Mouse (Mus musculus) midbrain, embryonic 16.5 days (tissue): ENCODE results near the gene Man2a2. TPM values are rescaled to one million over a fixed set of nuclear protein-coding genes. Genes with fewer than 3 reads are reported as not detected.

Source experiments
- ATAC-seq: fragments of 200-750 bp; cut with Nextera tagmentation; 2 replicates; pipeline ENCODE4 v1.8.0; 2017; ENCODE audit warnings: moderate TSS enrichment
- H3K27ac ChIP-seq: fragments of 300-500 bp; sonication (generic); 2 replicates; pipeline ENCODE4 v1.5.1; 2014; ENCODE audit warnings: mild to moderate bottlenecking, low read length, mixed read lengths
- H3K27me3 ChIP-seq: fragments of 300-500 bp; sonication (generic); 2 replicates; pipeline ENCODE4 v1.6.1; 2014; ENCODE audit warnings: low read depth, low read length, mixed read lengths; ENCODE audit not compliant: control insufficient read depth, insufficient read depth
- H3K36me3 ChIP-seq: fragments of 300-500 bp; sonication (generic); 2 replicates; pipeline ENCODE4 v1.6.1; 2014; ENCODE audit warnings: mild to moderate bottlenecking, low read length, moderate library complexity, mixed read lengths; ENCODE audit not compliant: control insufficient read depth, insufficient read depth
- H3K4me1 ChIP-seq: fragments of 300-500 bp; sonication (generic); 2 replicates; pipeline ENCODE4 v1.6.1; 2014; ENCODE audit warnings: mild to moderate bottlenecking, low read length, mixed read lengths; ENCODE audit not compliant: control insufficient read depth, insufficient read depth
- H3K4me2 ChIP-seq: fragments of 300-500 bp; sonication (generic); 2 replicates; pipeline ENCODE4 v1.6.1; 2014; ENCODE audit warnings: mild to moderate bottlenecking, low read length, mixed read lengths
- H3K4me3 ChIP-seq: fragments of 300-500 bp; sonication (generic); 2 replicates; pipeline ENCODE4 v1.5.1; 2014; ENCODE audit warnings: low read depth, mild to moderate bottlenecking, low read length, moderate library complexity, mixed read lengths
- H3K9ac ChIP-seq: fragments of 300-500 bp; sonication (generic); 2 replicates; pipeline ENCODE4 v1.6.1; 2014; ENCODE audit warnings: low read depth, low read length, mixed read lengths
- H3K9me3 ChIP-seq: fragments of 300-500 bp; sonication (generic); replicated peaks from 2 replicates; pipeline ENCODE4 v1.6.1; 2014; ENCODE audit warnings: mild to moderate bottlenecking, low read length, mixed read lengths; ENCODE audit not compliant: control insufficient read depth, poor library complexity, severe bottlenecking
- WGBS: fragments of 180-500 bp; shearing (Covaris S2); extraction: QIAGEN DNeasy Blood & Tissue Kit; methylation state at CpG from one replicate; pipeline ENCODE4 v1.1.7; 2014; 5-methylcytosine and 5-hydroxymethylcytosine counted together
- polyA plus RNA-seq: library from polyadenylated mRNA; unstranded; fragments of >200 nt; fragmentation: Nextera tagmentation; extraction: Ambion mirVana; gene quantifications from 2 replicates; pipeline ENCODE4 v1.2.1, GENCODE M21; 2015

Gene Man2a2
- polyA plus RNA-seq, 1 experiment from 2014 or later = 25.2 TPM

GRCm38 (mm10) chr7:80352920-80353319 is 18.3 kb downstream of the Man2a2 start:
- Histone ChIP-seq H3K4me1 (no peaks in the 10 kb centered on the region), H3K9ac (no peak overlapping the region), H3K4me3 (no peak overlapping the region), H3K9me3 (no peaks in the 10 kb centered on the region), H3K27ac (no peak overlapping the region), H3K4me2 (no peak overlapping the region), H3K36me3 (peaks cover 35% of the 10 kb centered on the region), H3K27me3 (no peaks in the 10 kb centered on the region)
- 95% methylated on average over 8 of the region's 8 CpGs for WGBS
- no peak for ATAC-seq

GRCm38 (mm10) chr7:80350808-80351207 is 20.4 kb downstream of the Man2a2 start:
- Histone ChIP-seq H3K27me3 (no peaks in the 10 kb centered on the region), H3K9ac (no peak overlapping the region), H3K4me2 (no peak overlapping the region), H3K4me3 (no peak overlapping the region), H3K4me1 (no peaks in the 10 kb centered on the region), H3K9me3 (no peaks in the 10 kb centered on the region), H3K27ac (no peak overlapping the region), H3K36me3 (peaks cover 28% of the 10 kb centered on the region)
- ATAC-seq = no peak
- 81% methylated on average over 2 of the region's 2 CpGs for WGBS

GRCm38 (mm10) chr7:80347670-80348586 is 23.2 kb downstream of the Man2a2 start:
- Histone ChIP-seq H3K4me1 (peaks cover 6% of the 10 kb centered on the region; the same call in 1 of the 2 replicates), H3K27me3 (no peaks in the 10 kb centered on the region), H3K4me3 (no peak overlapping the region), H3K4me2 (no peak overlapping the region), H3K9ac (no peak overlapping the region), H3K27ac (no peak overlapping the region), H3K9me3 (no peaks in the 10 kb centered on the region), H3K36me3 (peaks cover 11% of the 10 kb centered on the region; the same call in 1 of the 2 replicates)
- ATAC-seq = no peak
- 78% methylated on average over 13 of the region's 13 CpGs for WGBS

- peaks cover 8% of the 10 kb centered on the region; the same call in 1 of the 2 replicates for H3K36me3 ChIP-seq
- no peaks in the 10 kb centered on the region for H3K27me3 ChIP-seq
- ATAC-seq = no peak
- no peak overlapping the region for H3K4me2 ChIP-seq
- no peak overlapping the region for H3K4me3 ChIP-seq
- H3K27ac ChIP-seq = no peak overlapping the region
- H3K9me3 ChIP-seq = no peaks in the 10 kb centered on the region
- peaks cover 15% of the 10 kb centered on the region for H3K4me1 ChIP-seq
- no peak overlapping the region for H3K9ac ChIP-seq
- 89% methylated on average over 5 of the region's 5 CpGs for WGBS
These were observed 24.3 kb downstream of the Man2a2 start for GRCm38 (mm10) chr7:80346830-80347229.

- ATAC-seq = no peak
- Histone ChIP-seq H3K9ac (no peak overlapping the region), H3K36me3 (peaks cover 3% of the 10 kb centered on the region; the same call in 1 of the 2 replicates), H3K4me3 (no peak overlapping the region), H3K4me2 (no peak overlapping the region), H3K27ac (no peak overlapping the region), H3K27me3 (no peaks in the 10 kb centered on the region), H3K9me3 (no peaks in the 10 kb centered on the region), H3K4me1 (peaks cover 21% of the 10 kb centered on the region)
- WGBS = 96% methylated on average over 9 of the region's 9 CpGs
These were observed 25.0 kb downstream of the Man2a2 start for GRCm38 (mm10) chr7:80346173-80346572.

GRCm38 (mm10) chr7:80343270-80344018 is 27.7 kb downstream of the Man2a2 start:
- Histone ChIP-seq H3K9me3 (no peaks in the 10 kb centered on the region), H3K4me1 (peaks cover 37% of the 10 kb centered on the region), H3K27me3 (no peaks in the 10 kb centered on the region), H3K9ac (peak overlapping the region; percentile 80), H3K36me3 (no peaks in the 10 kb centered on the region), H3K27ac (peak overlapping the region; percentile 81), H3K4me2 (peak overlapping the region; percentile 92), H3K4me3 (peak overlapping the region; percentile 51)
- peak; percentile 7; the same call in 1 of the 2 replicates for ATAC-seq
- WGBS = 26% methylated on average over 19 of the region's 19 CpGs

GRCm38 (mm10) chr7:80342858-80343257 is 28.3 kb downstream of the Man2a2 start, which contains the start of gene Hddc3:
Hddc3 (plus strand) TSS chr7:80343104.
- no peaks in the 10 kb centered on the region for H3K27me3 ChIP-seq
- no peaks in the 10 kb centered on the region for H3K9me3 ChIP-seq
- H3K27ac ChIP-seq = peak within 1 kb of the TSS; percentile 81
- peak within 1 kb of the TSS; percentile 92 for H3K4me2 ChIP-seq
- WGBS = 2% methylated on average over 25 of the region's 25 CpGs
- H3K4me1 ChIP-seq = peaks cover 43% of the 10 kb centered on the region
- H3K36me3 ChIP-seq = no peaks in the 10 kb centered on the region
- peak; percentile 21 for ATAC-seq
- peak within 1 kb of the TSS; percentile 80 for H3K9ac ChIP-seq
- H3K4me3 ChIP-seq = peak within 1 kb of the TSS; percentile 51

- H3K4me1 ChIP-seq = peaks cover 48% of the 10 kb centered on the region
- no peak overlapping the region for H3K9ac ChIP-seq
- H3K36me3 ChIP-seq = peaks cover 2% of the 10 kb centered on the region; the same call in 1 of the 2 replicates
- ATAC-seq = no peak
- H3K27me3 ChIP-seq = no peaks in the 10 kb centered on the region
- no peak overlapping the region for H3K4me2 ChIP-seq
- no peaks in the 10 kb centered on the region for H3K9me3 ChIP-seq
- WGBS = 59% methylated on average over 7 of the region's 7 CpGs
- H3K4me3 ChIP-seq = no peak overlapping the region
- no peak overlapping the region for H3K27ac ChIP-seq
These were observed 29.4 kb downstream of the Man2a2 start for GRCm38 (mm10) chr7:80341793-80342192.
